In the genomic region with DNA sequence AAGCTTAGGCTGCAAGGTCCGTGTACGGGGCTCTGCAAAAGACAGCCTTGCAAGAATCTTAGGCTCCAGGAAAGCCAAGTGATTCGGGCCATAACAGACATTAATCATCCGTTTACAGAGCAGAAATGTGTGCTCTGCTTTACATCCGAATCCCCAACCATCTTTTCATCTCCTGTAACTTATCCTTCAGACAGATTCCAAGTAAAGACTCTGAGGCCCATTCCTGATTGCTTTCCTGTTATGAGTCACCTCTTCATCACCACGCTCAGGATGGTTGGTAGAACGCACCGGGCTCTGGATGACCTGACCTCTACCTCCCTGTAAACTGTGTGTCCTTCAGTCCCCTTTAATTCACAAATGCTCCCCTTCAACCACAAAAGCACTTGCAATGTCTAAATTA, we compare ENCODE assay signal across 16 mouse cellular contexts.
"Had no signal": no experiment of that assay in that cellular context is flagged by ENCODE, and none has a peak within 500 bp of the region (broad histone marks: within the 10 kb centered on the region; RNA-seq: fewer than 3 reads in every experiment).

No protein-coding gene starts in this region.

- H3K9ac ChIP-seq: liver, embryonic 15.5 days; neural tube, embryonic 12.5 days had no signal

- H3K36me3 ChIP-seq: limb, embryonic 10.5 days; liver, embryonic 15.5 days; midbrain, embryonic 10.5 days; neural tube, embryonic 12.5 days had no signal

- H3K27me3 ChIP-seq: neural tube, embryonic 12.5 days had no signal

- DNase-seq: kidney, adult 9 months; kidney, postnatal 10 days; kidney, postnatal 4 days; lung, adult 2 months; lung, postnatal 4 days; midbrain, embryonic 14.5 days; thymus, adult 18-20 months; thymus, postnatal 14 days had no signal

- H3K4me2 ChIP-seq: liver, embryonic 11.5 days; liver, embryonic 15.5 days; neural tube, embryonic 12.5 days had no signal

- H3K9me3 ChIP-seq: limb, embryonic 10.5 days; liver, embryonic 15.5 days; midbrain, embryonic 10.5 days; neural tube, embryonic 12.5 days had no signal

- H3K27ac ChIP-seq: layer of hippocampus, adult 2 months; liver, embryonic 15.5 days; midbrain, embryonic 10.5 days; neural tube, embryonic 12.5 days had no signal

- H3K4me3 ChIP-seq: layer of hippocampus, adult 2 months; limb, embryonic 10.5 days; liver, embryonic 15.5 days; midbrain, embryonic 10.5 days; myocyte; neural tube, embryonic 12.5 days had no signal

- ATAC-seq: lung, postnatal 0 days had no signal
